Mouse (Mus musculus) left cerebral cortex, adult 11 months (tissue): ENCODE results near the gene Gm38394.
"Not testable (repeated sequence)": the region's sequence is repeated elsewhere in the genome, so short reads cannot be mapped to it uniquely, and the experiment has no call there.

ENCODE experiments used
- DNase-seq: peaks from one replicate; pipeline ENCODE4 v3.0.0; 2022; ENCODE audit warnings: low spot score

The Gm38394 gene

GRCm38 (mm10) chr1:133661203-133661933 lies at the start of gene Gm38394:
Gm38394 (minus strand) TSS chr1:133661318.
- DNase-seq: peak; percentile 91

GRCm38 (mm10) chr1:133710895-133711294 lies 49.8 kb upstream of the Gm38394 start:
- DNase-seq: no peak

GRCm38 (mm10) chr1:133709292-133709691 lies 48.2 kb upstream of the Gm38394 start:
- DNase-seq: no peak

GRCm38 (mm10) chr1:133701824-133702223 lies 40.7 kb upstream of the Gm38394 start:
- DNase-seq: not testable (repeated sequence)

GRCm38 (mm10) chr1:133697935-133698620 lies 37.0 kb upstream of the Gm38394 start:
- DNase-seq: no peak

GRCm38 (mm10) chr1:133695901-133696300 lies 34.8 kb upstream of the Gm38394 start:
- no peak for DNase-seq

GRCm38 (mm10) chr1:133694876-133695275 lies 33.8 kb upstream of the Gm38394 start:
- no peak for DNase-seq

GRCm38 (mm10) chr1:133694301-133694700 lies 33.2 kb upstream of the Gm38394 start:
- DNase-seq: no peak

GRCm38 (mm10) chr1:133693536-133694114 lies 32.5 kb upstream of the Gm38394 start:
- no peak for DNase-seq

GRCm38 (mm10) chr1:133692195-133692594 lies 31.1 kb upstream of the Gm38394 start:
- no peak for DNase-seq

GRCm38 (mm10) chr1:133691046-133691445 lies 29.9 kb upstream of the Gm38394 start:
- no peak for DNase-seq

- no peak for DNase-seq
Observed at GRCm38 (mm10) chr1:133689897-133690296, 28.8 kb upstream of the Gm38394 start, which contains the start of gene Lax1. Lax1 (minus strand) TSS chr1:133690108.

GRCm38 (mm10) chr1:133688301-133688700 lies 27.2 kb upstream of the Gm38394 start:
- no peak for DNase-seq

GRCm38 (mm10) chr1:133685749-133686519 lies 24.8 kb upstream of the Gm38394 start:
- DNase-seq: no peak

- DNase-seq: no peak
Observed at GRCm38 (mm10) chr1:133671801-133672200, 10.7 kb upstream of the Gm38394 start.

- DNase-seq: no peak
Observed at GRCm38 (mm10) chr1:133671266-133671665, 10.1 kb upstream of the Gm38394 start.

- no peak for DNase-seq
Observed at GRCm38 (mm10) chr1:133670776-133671175, 9.7 kb upstream of the Gm38394 start.

GRCm38 (mm10) chr1:133670190-133670589 lies 9.1 kb upstream of the Gm38394 start:
- no peak for DNase-seq

GRCm38 (mm10) chr1:133668618-133669017 lies 7.5 kb upstream of the Gm38394 start:
- no peak for DNase-seq

GRCm38 (mm10) chr1:133667721-133668120 lies 6.6 kb upstream of the Gm38394 start:
- no peak for DNase-seq

- not testable (repeated sequence) for DNase-seq
Observed at GRCm38 (mm10) chr1:133665713-133666112, 4.6 kb upstream of the Gm38394 start.
